Mouse (Mus musculus): Measurements from ENCODE around the gene Olfr106-ps. TPM values are rescaled to one million over a fixed set of nuclear protein-coding genes. Genes with fewer than 3 reads are reported as not detected.

Olfr106-ps gene
- polyA plus RNA-seq (2012; rRNA removed), result not detected in 2 replicates

GRCm38 (mm10) chr17:37390093-37390492, at the start of gene Olfr106-ps:
TSS of gene Olfr106-ps (plus strand) at chr17:37390393.
- DNase-seq (ENCODE audit: low read depth), result no peak

- no peak for DNase-seq (ENCODE audit: low read depth)
Measured at GRCm38 (mm10) chr17:37359282-37359681, 30.9 kb upstream of the Olfr106-ps start, which contains the start of gene Olfr104-ps. TSS of gene Olfr104-ps (plus strand) at chr17:37359582.

DNA sequence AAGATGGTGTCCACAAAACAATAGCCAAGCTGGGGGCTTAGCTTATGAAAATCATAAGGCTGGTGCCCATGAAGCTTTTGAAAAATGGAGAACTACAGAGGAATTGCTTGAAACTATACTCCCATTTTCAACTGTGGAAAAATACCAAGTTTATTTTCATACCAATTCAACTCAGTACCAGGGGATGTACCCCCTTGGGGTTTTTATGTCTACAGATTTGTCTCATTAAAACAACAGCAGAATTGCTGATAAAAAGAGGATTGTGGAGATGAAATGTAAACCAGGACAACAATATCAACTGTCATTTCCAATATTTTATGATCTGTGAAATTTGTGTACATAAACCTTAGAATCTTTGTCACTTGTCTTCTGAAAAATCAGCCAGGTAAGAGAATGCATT, 11.5 kb upstream of the Olfr106-ps start, which contains the start of gene Olfr105-ps:
Gene Olfr105-ps, plus strand, starts transcription at position 301 of the 400 bp plus-strand sequence.
- no peak for DNase-seq (ENCODE audit: low read depth)

GRCm38 (mm10) chr17:37398926-37399325, 8.7 kb downstream of the Olfr106-ps start, which contains the start of gene Olfr107:
TSS of gene Olfr107 (plus strand) at chr17:37399226.
- no peak for DNase-seq (ENCODE audit: low read depth)

DNA sequence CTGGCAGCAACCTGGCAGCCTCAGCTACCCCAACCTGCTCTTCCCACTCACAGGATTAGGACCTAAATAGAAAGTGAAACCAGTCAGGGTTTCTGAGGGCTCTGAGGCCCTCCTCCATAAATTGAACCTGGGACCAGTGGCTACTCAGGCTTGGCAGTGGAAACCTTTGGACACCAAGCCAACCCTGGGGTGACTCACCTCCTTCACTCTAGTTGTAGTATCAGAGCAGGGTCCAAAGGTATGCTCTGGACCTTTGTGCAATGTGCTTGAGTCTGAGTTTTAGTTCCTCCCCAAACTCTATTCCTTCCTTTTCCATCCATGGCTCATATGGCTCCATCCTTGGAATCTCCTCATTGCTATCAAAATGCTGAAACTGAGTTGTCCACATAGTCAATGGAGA, 23.2 kb downstream of the Olfr106-ps start:
- no peak for DNase-seq (ENCODE audit: low read depth)

DNA sequence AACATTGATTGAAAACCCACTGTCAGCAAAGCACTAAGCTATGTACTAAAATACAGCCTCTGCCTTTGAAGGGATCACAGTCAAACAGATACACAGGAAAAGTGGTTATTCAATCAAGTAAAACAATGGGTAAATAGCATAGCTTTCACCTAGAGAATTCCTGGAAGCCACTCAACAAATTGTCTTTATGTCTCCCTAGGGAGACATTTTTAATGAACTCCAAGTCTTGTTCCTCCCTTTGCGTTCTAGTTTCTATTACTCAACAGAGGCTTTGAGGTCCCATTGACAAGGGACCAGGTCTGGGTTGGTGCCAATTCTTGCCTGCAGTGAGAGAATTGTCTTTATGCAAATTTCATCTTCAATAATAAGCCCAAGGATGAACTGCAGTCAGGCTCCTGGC, 55.0 kb downstream of the Olfr106-ps start, which contains the start of gene Olfr108:
Gene Olfr108, plus strand, starts transcription at position 301 of the 400 bp plus-strand sequence.
- DNase-seq (ENCODE audit: low read depth), result no peak

Other genes starting within 250 kb of the Olfr106-ps start
- gene Olfr93, start 228.9 kb upstream of the Olfr106-ps start, polyA plus RNA-seq (2012; rRNA removed), result not detected in 2 replicates
- 0.55 and 0.59 TPM in 2 replicates for gene Ubd, start 196.5 kb upstream of the Olfr106-ps start, polyA plus RNA-seq (2012; rRNA removed)
- not detected in 2 replicates for gene Olfr94, start 189.4 kb upstream of the Olfr106-ps start, polyA plus RNA-seq (2012; rRNA removed)
- gene Olfr95, start 177.3 kb upstream of the Olfr106-ps start, polyA plus RNA-seq (2012; rRNA removed), result not detected in 2 replicates
- gene Olfr96, start 170.2 kb upstream of the Olfr106-ps start, polyA plus RNA-seq (2012; rRNA removed), result not detected in 2 replicates
- not detected in 2 replicates for gene Olfr97, start 153.1 kb upstream of the Olfr106-ps start, polyA plus RNA-seq (2012; rRNA removed)
- not detected in 2 replicates for gene Olfr98, start 126.6 kb upstream of the Olfr106-ps start, polyA plus RNA-seq (2012; rRNA removed)
- gene H2-M3, start 120.2 kb upstream of the Olfr106-ps start, polyA plus RNA-seq (2012; rRNA removed), result 6.7 and 8.0 TPM in 2 replicates
- gene Olfr99, start 106.9 kb upstream of the Olfr106-ps start, polyA plus RNA-seq (2012; rRNA removed), result not detected in 2 replicates
- gene Olfr101, start 86.1 kb upstream of the Olfr106-ps start, polyA plus RNA-seq (2012; rRNA removed), result not detected in 2 replicates
- gene Olfr102, start 73.3 kb upstream of the Olfr106-ps start, polyA plus RNA-seq (2012; rRNA removed), result not detected in 2 replicates
- not detected in 2 replicates for gene Olfr103, start 50.7 kb upstream of the Olfr106-ps start, polyA plus RNA-seq (2012; rRNA removed)
- not detected in 2 replicates for gene Olfr104-ps, start 30.8 kb upstream of the Olfr106-ps start, polyA plus RNA-seq (2012; rRNA removed)
- gene Olfr105-ps, start 11.4 kb upstream of the Olfr106-ps start, polyA plus RNA-seq (2012; rRNA removed), result not detected in 2 replicates
- not detected in 2 replicates for gene Olfr107, start 8.8 kb downstream of the Olfr106-ps start, polyA plus RNA-seq (2012; rRNA removed)
- not detected in 2 replicates for gene Olfr108, start 55.1 kb downstream of the Olfr106-ps start, polyA plus RNA-seq (2012; rRNA removed)
- gene Olfr109, start 68.5 kb downstream of the Olfr106-ps start, polyA plus RNA-seq (2012; rRNA removed), result not detected in 2 replicates
- gene H2-M2, start 93.2 kb downstream of the Olfr106-ps start, polyA plus RNA-seq (2012; rRNA removed), result 0.09 TPM in 1 of 2 replicates, not detected in the other
- gene Olfr110, start 102.1 kb downstream of the Olfr106-ps start, polyA plus RNA-seq (2012; rRNA removed), result not detected in 2 replicates
- 0.14 TPM in 1 of 2 replicates, not detected in the other for gene Olfr111, start 117.6 kb downstream of the Olfr106-ps start, polyA plus RNA-seq (2012; rRNA removed)
- gene Olfr112, start 179.1 kb downstream of the Olfr106-ps start, polyA plus RNA-seq (2012; rRNA removed), result not detected in 2 replicates
- not detected in 2 replicates for gene Olfr113, start 187.3 kb downstream of the Olfr106-ps start, polyA plus RNA-seq (2012; rRNA removed)
- gene Olfr114, start 202.3 kb downstream of the Olfr106-ps start, polyA plus RNA-seq (2012; rRNA removed), result not detected in 2 replicates
- gene Olfr115, start 236.7 kb downstream of the Olfr106-ps start, polyA plus RNA-seq (2012; rRNA removed), result not detected in 2 replicates
- gene Olfr116, start 236.8 kb downstream of the Olfr106-ps start, polyA plus RNA-seq (2012; rRNA removed), result not detected in 2 replicates

All from gonadal fat pad, adult 2 months (tissue).